Mouse (Mus musculus) olfactory bulb, adult 2 months (tissue): ENCODE results near the gene Pnma1.

Experiments
- CTCF ChIP-seq: fragments of 200-500 bp; IDR thresholded peaks from 2 replicates; pipeline ENCODE4 v1.5.1; 2012; ENCODE audit warnings: low read depth, mild to moderate bottlenecking, low read length, moderate library complexity; ENCODE audit not compliant: insufficient read depth
- POLR2A ChIP-seq: fragments of 200-500 bp; IDR thresholded peaks from 2 replicates; pipeline ENCODE4 v1.6.1; 2012; ENCODE audit warnings: mild to moderate bottlenecking, low read depth, low read length, moderate library complexity; ENCODE audit not compliant: insufficient read depth

- TF ChIP-seq POLR2A, result no peak
- no peak for TF ChIP-seq CTCF
Observed at GRCm38 (mm10) chr12:84191190-84191589, 42.9 kb upstream of the Pnma1 start.
